Mouse (Mus musculus) myocyte (in vitro differentiated cells): Measurements from ENCODE around the gene Btbd6. TPM values are rescaled to one million over a fixed set of nuclear protein-coding genes. Genes with fewer than 3 reads are reported as not detected.

Experiments
- H3K27me3 ChIP-seq: one replicate; pipeline ENCODE4 v1.6.1; 2011; ENCODE audit not compliant: control insufficient read depth, insufficient read depth, insufficient read length
- H3K36me3 ChIP-seq: one replicate; pipeline ENCODE4 v1.6.1; 2011; ENCODE audit not compliant: control insufficient read depth, insufficient read depth
- H3K4me2 ChIP-seq: one replicate; pipeline ENCODE4 v1.6.1; 2011; ENCODE audit warnings: low read depth, control low read depth
- H3K4me3 ChIP-seq: one replicate; pipeline ENCODE4 v1.5.1; 2011; ENCODE audit warnings: mild to moderate bottlenecking, control low read depth, moderate library complexity
- H3K79me2 ChIP-seq: one replicate; pipeline ENCODE4 v1.6.1; 2011; ENCODE audit not compliant: control insufficient read depth, insufficient read depth
- H3ac ChIP-seq: one replicate; pipeline ENCODE4 v1.6.1; 2011; ENCODE audit not compliant: control insufficient read depth, insufficient read length
- CEBPB ChIP-seq: IDR thresholded peaks from 2 replicates; pipeline ENCODE4 v1.6.1; 2011; ENCODE audit warnings: mild to moderate bottlenecking, moderate library complexity; ENCODE audit not compliant: poor library complexity, insufficient read depth, severe bottlenecking
- E2F4 ChIP-seq: IDR thresholded peaks from one replicate; pipeline ENCODE4 v1.6.1; 2011; ENCODE audit warnings: mild to moderate bottlenecking, control low read depth, moderate library complexity; ENCODE audit not compliant: insufficient read depth
- MAX ChIP-seq: IDR thresholded peaks from one replicate; pipeline ENCODE4 v1.6.1; 2011; ENCODE audit warnings: low read depth, mild to moderate bottlenecking, control low read depth
- MYOD1 ChIP-seq, 3 experiments: IDR thresholded peaks; one replicate each; pipeline ENCODE4 v1.6.1; 2011; ENCODE audit warnings: control low read depth in 2 of 3, low read depth in 2 of 3, mild to moderate bottlenecking in 2 of 3, moderate library complexity in 1 of 3; ENCODE audit not compliant: insufficient read length in 2 of 3, control insufficient read depth in 1 of 3
- MYOG ChIP-seq, 3 experiments: IDR thresholded peaks; one replicate each; pipeline ENCODE4 v1.6.1; 2011; ENCODE audit warnings: control low read depth in 2 of 3, low read depth in 2 of 3, mild to moderate bottlenecking in 2 of 3; ENCODE audit not compliant: insufficient read length in 2 of 3, control insufficient read depth in 1 of 3, insufficient read depth in 1 of 3
- POLR2A ChIP-seq: IDR thresholded peaks from one replicate; pipeline ENCODE4 v1.6.1; 2011; ENCODE audit warnings: low read depth, mild to moderate bottlenecking, control low read depth, moderate library complexity; ENCODE audit not compliant: insufficient read length
- POLR2AphosphoS2 ChIP-seq: IDR thresholded peaks from one replicate; pipeline ENCODE4 v1.6.1; 2011; ENCODE audit warnings: low read depth, control low read depth; ENCODE audit not compliant: insufficient read length
- REST ChIP-seq: IDR thresholded peaks from one replicate; pipeline ENCODE4 v1.6.1; 2011; ENCODE audit warnings: mild to moderate bottlenecking, control low read depth, moderate library complexity; ENCODE audit not compliant: insufficient read depth, insufficient read length
- SRF ChIP-seq: IDR thresholded peaks from one replicate; pipeline ENCODE4 v1.6.1; 2011; ENCODE audit warnings: low read depth; ENCODE audit not compliant: control insufficient read depth, insufficient read length
- TCF12 ChIP-seq: IDR thresholded peaks from one replicate; pipeline ENCODE4 v1.6.1; 2011; ENCODE audit warnings: mild to moderate bottlenecking, control low read depth; ENCODE audit not compliant: poor library complexity, insufficient read depth, severe bottlenecking
- TCF3 ChIP-seq: IDR thresholded peaks from one replicate; pipeline ENCODE4 v1.6.1; 2011; ENCODE audit warnings: low read depth, control low read depth; ENCODE audit not compliant: insufficient read length
- USF1 ChIP-seq: IDR thresholded peaks from one replicate; pipeline ENCODE4 v1.6.1; 2011; ENCODE audit warnings: low read depth, mild to moderate bottlenecking, control low read depth, moderate library complexity
- polyA plus RNA-seq: library from polyadenylated mRNA; unstranded; fragments of >200 nt; fragmentation: generic; extraction: Trizol; gene quantifications from one replicate; pipeline ENCODE4 v1.2.1, GENCODE M21; 2012; ENCODE audit warnings: missing spikeins

The Btbd6 gene
- polyA plus RNA-seq, 1 experiment = 16.3 TPM

- Histone ChIP-seq H3K27me3 (no peaks in the 10 kb centered on the region), H3ac (no peak overlapping the region), H3K36me3 (no peaks in the 10 kb centered on the region), H3K79me2 (peaks cover 10% of the 10 kb centered on the region), H3K4me3 (no peak overlapping the region), H3K4me2 (no peak overlapping the region)
- TF ChIP-seq MYOD1 (IDR thresholded peaks at IDR 0.05; ENCODE audit: control insufficient read depth in 1 of 3, insufficient read length in 2 of 3, low read depth in 2 of 3) = no peak
- no peak for TF ChIP-seq USF1
- no peak for TF ChIP-seq REST
- TF ChIP-seq TCF3 = no peak
- TF ChIP-seq CEBPB = no peak
- TF ChIP-seq SRF = no peak
- TF ChIP-seq E2F4 = no peak
- TF ChIP-seq POLR2AphosphoS2 = no peak
- no peak for TF ChIP-seq MYOG (IDR thresholded peaks at IDR 0.05; ENCODE audit: control insufficient read depth in 1 of 3, insufficient read depth in 1 of 3, insufficient read length in 2 of 3, low read depth in 2 of 3)
- no peak for TF ChIP-seq POLR2A
- TF ChIP-seq MAX = no peak
- no peak for TF ChIP-seq TCF12
Measured at GRCm38 (mm10) chr12:113004011-113004410, 27.7 kb downstream of the Btbd6 start.

- Histone ChIP-seq H3ac (no peak overlapping the region), H3K4me3 (no peak overlapping the region), H3K79me2 (peaks cover under 1% of the 10 kb centered on the region), H3K36me3 (no peaks in the 10 kb centered on the region), H3K27me3 (no peaks in the 10 kb centered on the region), H3K4me2 (no peak overlapping the region)
- TF ChIP-seq POLR2A (no peak), CEBPB (no peak), REST (no peak), SRF (no peak), MYOD1 (IDR thresholded peaks at IDR 0.05; ENCODE audit: control insufficient read depth in 1 of 3, insufficient read length in 2 of 3, low read depth in 2 of 3) (no peak), MAX (no peak), E2F4 (no peak), TCF12 (no peak), USF1 (no peak), TCF3 (no peak)
Measured at GRCm38 (mm10) chr12:113004993-113005392, 28.7 kb downstream of the Btbd6 start.

DNA sequence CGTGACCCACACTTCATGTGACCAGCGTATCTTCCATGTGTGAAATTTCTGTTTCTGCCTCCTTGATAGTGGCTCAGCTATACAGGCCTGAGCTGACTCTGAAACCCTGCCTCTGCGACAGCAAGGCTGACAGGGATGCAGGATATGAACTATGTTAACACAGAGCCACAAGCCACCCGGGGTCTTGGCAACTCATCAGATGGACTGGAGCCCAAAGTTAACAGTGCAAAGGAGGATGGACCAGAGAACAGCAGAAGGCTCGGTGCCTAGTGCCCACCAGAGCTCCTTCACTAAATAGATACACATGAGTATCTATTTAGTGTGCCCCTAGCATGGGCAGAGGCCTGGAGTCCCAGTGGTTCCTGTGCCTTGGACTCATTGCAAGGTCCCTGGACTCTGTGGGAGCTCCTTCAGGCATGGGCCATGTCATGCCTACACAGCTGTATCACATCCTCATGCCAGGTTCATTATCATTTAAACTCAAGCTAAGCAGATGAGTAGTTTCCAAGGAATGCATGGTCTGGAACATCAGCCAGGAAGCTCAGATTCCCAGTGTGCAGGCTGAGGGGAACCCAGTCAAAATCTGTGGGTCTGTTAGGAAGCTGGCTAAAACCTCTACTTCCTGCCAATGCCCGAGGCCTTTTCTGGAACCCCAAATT lies 35.5 kb downstream of the Btbd6 start:
- no peaks in the 10 kb centered on the region for H3K36me3 ChIP-seq
- H3K27me3 ChIP-seq = no peaks in the 10 kb centered on the region
- H3K79me2 ChIP-seq = peaks cover 24% of the 10 kb centered on the region
- no peak overlapping the region for H3ac ChIP-seq
- TF ChIP-seq USF1 (no peak), MYOD1 (IDR thresholded peaks at IDR 0.05; ENCODE audit: control insufficient read depth in 1 of 3, insufficient read length in 2 of 3, low read depth in 2 of 3) (peak in 2 of 3 experiments; percentile 32 to 47)
- no peak overlapping the region for H3K4me3 ChIP-seq
- peak overlapping the region; percentile 87 for H3K4me2 ChIP-seq

GRCm38 (mm10) chr12:113012443-113012842 lies 36.2 kb downstream of the Btbd6 start:
- no peaks in the 10 kb centered on the region for H3K27me3 ChIP-seq
- H3K4me2 ChIP-seq = peak overlapping the region; percentile 87
- TF ChIP-seq TCF3 (no peak), POLR2A (no peak), MYOD1 (IDR thresholded peaks at IDR 0.05; ENCODE audit: control insufficient read depth in 1 of 3, insufficient read length in 2 of 3, low read depth in 2 of 3) (no peak), USF1 (no peak), MAX (no peak)
- H3K79me2 ChIP-seq = peaks cover 30% of the 10 kb centered on the region
- H3K4me3 ChIP-seq = peak overlapping the region; percentile 54
- H3ac ChIP-seq = no peak overlapping the region
- no peaks in the 10 kb centered on the region for H3K36me3 ChIP-seq

- Histone ChIP-seq H3K79me2 (peaks cover 36% of the 10 kb centered on the region), H3K36me3 (no peaks in the 10 kb centered on the region), H3K27me3 (no peaks in the 10 kb centered on the region), H3K4me2 (peak overlapping the region; percentile 87), H3K4me3 (peak overlapping the region; percentile 54), H3ac (no peak overlapping the region)
- TF ChIP-seq REST = no peak
- peak in 2 of 3 experiments; percentile 32 to 58 for TF ChIP-seq MYOG (IDR thresholded peaks at IDR 0.05; ENCODE audit: control insufficient read depth in 1 of 3, insufficient read depth in 1 of 3, insufficient read length in 2 of 3, low read depth in 2 of 3)
- peak in 2 of 3 experiments; percentile 68 to 73 for TF ChIP-seq MYOD1 (IDR thresholded peaks at IDR 0.05; ENCODE audit: control insufficient read depth in 1 of 3, insufficient read length in 2 of 3, low read depth in 2 of 3)
Measured at GRCm38 (mm10) chr12:113013021-113013491, 36.8 kb downstream of the Btbd6 start.
